Mouse (Mus musculus): Measurements from ENCODE around the gene Cdk17.
A peak's percentile ranks its signal among the peaks of the same experiment; 100 is the strongest.

The Cdk17 gene

GRCm38 (mm10) chr10:93171182-93171855 is 10.6 kb downstream of the Cdk17 start:
- no peak for DNase-seq

GRCm38 (mm10) chr10:93177471-93177870 is 16.8 kb downstream of the Cdk17 start:
- DNase-seq = no peak

GRCm38 (mm10) chr10:93177874-93178273 is 17.2 kb downstream of the Cdk17 start:
- DNase-seq = no peak

- no peak for DNase-seq
These were observed 18.0 kb downstream of the Cdk17 start for GRCm38 (mm10) chr10:93178662-93179061.

GRCm38 (mm10) chr10:93179669-93180460 is 19.2 kb downstream of the Cdk17 start:
- no peak for DNase-seq

GRCm38 (mm10) chr10:93184351-93184976 is 23.8 kb downstream of the Cdk17 start:
- DNase-seq = no peak

- DNase-seq = peak; percentile 21
These were observed 27.8 kb downstream of the Cdk17 start for GRCm38 (mm10) chr10:93188440-93188999.

- no peak for DNase-seq
These were observed 30.0 kb downstream of the Cdk17 start for GRCm38 (mm10) chr10:93190475-93191262.

- DNase-seq = no peak
These were observed 36.4 kb downstream of the Cdk17 start for GRCm38 (mm10) chr10:93197092-93197491.

GRCm38 (mm10) chr10:93198958-93199357 is 38.3 kb downstream of the Cdk17 start:
- DNase-seq = no peak

GRCm38 (mm10) chr10:93201846-93202458 is 41.3 kb downstream of the Cdk17 start:
- DNase-seq = no peak

GRCm38 (mm10) chr10:93205287-93205956 is 44.7 kb downstream of the Cdk17 start:
- DNase-seq = no peak

GRCm38 (mm10) chr10:93207176-93207575 is 46.5 kb downstream of the Cdk17 start:
- no peak for DNase-seq

GRCm38 (mm10) chr10:93212699-93213098 is 52.0 kb downstream of the Cdk17 start:
- DNase-seq = no peak

- DNase-seq = no peak
These were observed 52.7 kb downstream of the Cdk17 start for GRCm38 (mm10) chr10:93213339-93213738.

GRCm38 (mm10) chr10:93214251-93214650 is 53.6 kb downstream of the Cdk17 start:
- DNase-seq = no peak

GRCm38 (mm10) chr10:93215051-93215763 is 54.5 kb downstream of the Cdk17 start:
- no peak for DNase-seq

- DNase-seq = no peak
These were observed 65.1 kb downstream of the Cdk17 start for GRCm38 (mm10) chr10:93225751-93226150.

GRCm38 (mm10) chr10:93227921-93228320 is 67.2 kb downstream of the Cdk17 start:
- no peak for DNase-seq

- DNase-seq = no peak
These were observed 67.8 kb downstream of the Cdk17 start for GRCm38 (mm10) chr10:93228401-93229007.

Measured in embryo, embryonic 11 days (tissue).